Mouse (Mus musculus) frontal cortex, postnatal 36 days (tissue): ENCODE measurements around the gene Gm21732.
"Not testable (repeated sequence)": the region's sequence is repeated elsewhere in the genome, so short reads cannot be mapped to it uniquely, and the experiment has no call there.

ENCODE experiments used
- DNase-seq, 2 experiments: peaks; one replicate each; pipeline ENCODE4 v3.0.0; 2022; ENCODE audit warnings: low spot score in 2 of 2

Gm21732 gene

DNA sequence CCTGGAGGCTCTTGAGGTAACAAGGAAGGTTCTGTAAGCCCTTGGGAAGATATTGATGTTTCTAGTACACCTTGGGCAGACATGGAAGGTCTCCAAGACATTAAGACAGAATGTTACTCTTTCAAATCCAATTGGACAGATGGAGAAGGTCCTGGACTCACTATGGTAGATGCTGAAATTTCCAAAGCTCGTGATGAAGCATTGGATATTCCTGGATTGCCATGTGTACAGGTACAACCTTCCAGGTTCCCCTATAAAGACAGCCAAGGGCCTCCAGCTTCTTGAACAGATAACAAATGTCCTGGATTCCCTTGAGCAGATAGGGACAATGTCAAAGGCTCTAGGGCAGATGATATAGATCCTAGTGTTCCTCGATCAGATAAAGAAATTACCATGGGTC lies at the start of gene Gm21732:
Gm21732 (minus strand) TSS at position 101 of the 400 bp plus-strand sequence.
- DNase-seq = not testable (repeated sequence)
